Mouse (Mus musculus) mesoderm, embryonic 11.5 days (tissue): ENCODE data around the gene Olfr550.
"Not testable (repeated sequence)": the region's sequence is repeated elsewhere in the genome, so short reads cannot be mapped to it uniquely, and the experiment has no call there.

Source experiments
- DNase-seq: peaks from one replicate; pipeline ENCODE4 v3.0.0-alpha.2; 2012; ENCODE audit warnings: low read depth, low spot score

Gene Olfr550

DNA sequence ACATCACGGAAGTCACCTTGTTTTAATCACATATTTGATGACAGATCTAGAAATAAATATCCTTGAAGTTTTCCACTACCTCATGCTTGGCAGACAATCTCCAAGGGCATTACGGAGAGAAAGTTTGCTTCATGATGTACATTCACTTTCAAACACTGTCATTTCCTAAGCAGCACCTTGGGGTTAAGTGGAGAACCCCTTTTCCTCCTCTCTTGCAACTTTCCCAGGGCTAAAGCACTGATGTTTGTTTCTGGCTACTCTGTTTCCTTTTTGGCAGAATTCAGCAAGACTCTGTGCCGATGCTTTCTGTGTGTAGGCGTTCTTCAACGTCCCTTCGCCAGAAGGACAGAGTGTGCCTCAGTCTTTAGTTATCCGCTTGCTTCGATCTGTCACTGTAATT lies at the start of gene Olfr550:
Olfr550 (plus strand) TSS at position 301 of the 400 bp plus-strand sequence.
- DNase-seq = no peak

DNA sequence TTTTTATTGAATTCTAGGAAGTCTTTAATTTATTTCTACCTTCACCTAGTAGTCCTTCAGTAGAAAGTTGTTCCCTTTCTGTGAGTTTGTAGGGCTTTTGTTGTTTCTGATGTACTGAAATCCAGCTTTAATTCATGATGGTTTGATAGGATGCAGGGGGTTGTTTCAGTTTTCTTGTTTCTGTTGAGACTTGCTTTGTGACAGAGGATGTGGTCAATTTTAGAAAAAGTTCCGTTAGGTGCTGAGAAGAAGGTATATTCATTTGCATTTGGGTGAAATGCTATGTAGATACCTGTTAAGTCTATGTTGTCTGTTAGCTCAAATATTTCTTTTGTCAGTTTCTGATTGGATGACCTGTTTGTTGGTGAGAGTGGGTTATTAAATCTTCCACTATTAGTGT lies 42.2 kb upstream of the Olfr550 start:
- no peak for DNase-seq

- DNase-seq = no peak
Observed at GRCm38 (mm10) chr7:102534449-102534848, 36.8 kb upstream of the Olfr550 start, which contains the start of gene Olfr547. Olfr547 (plus strand) TSS chr7:102534749.

DNA sequence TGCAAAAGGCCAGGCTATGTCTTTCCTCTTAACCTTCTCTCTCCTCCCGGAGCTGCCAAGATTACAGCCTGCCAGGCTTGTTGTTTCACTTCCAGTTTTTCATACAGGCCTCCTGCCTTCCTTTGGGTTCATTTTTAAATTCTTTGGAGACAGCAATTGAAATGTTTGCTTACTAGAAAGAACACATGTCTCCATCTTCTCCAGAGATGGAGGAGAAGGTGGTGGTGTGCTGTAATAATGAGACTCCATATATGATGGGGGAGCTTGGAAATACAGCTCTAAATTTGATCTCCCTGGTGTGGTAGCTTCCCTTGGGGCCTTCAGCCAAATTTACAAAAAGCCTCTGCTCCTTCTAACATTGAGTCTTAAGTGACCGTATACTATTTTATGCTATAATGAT lies 30.6 kb upstream of the Olfr550 start, which contains the start of gene Olfr548-ps1:
Olfr548-ps1 (plus strand) TSS at position 301 of the 400 bp plus-strand sequence.
- DNase-seq = no peak

DNA sequence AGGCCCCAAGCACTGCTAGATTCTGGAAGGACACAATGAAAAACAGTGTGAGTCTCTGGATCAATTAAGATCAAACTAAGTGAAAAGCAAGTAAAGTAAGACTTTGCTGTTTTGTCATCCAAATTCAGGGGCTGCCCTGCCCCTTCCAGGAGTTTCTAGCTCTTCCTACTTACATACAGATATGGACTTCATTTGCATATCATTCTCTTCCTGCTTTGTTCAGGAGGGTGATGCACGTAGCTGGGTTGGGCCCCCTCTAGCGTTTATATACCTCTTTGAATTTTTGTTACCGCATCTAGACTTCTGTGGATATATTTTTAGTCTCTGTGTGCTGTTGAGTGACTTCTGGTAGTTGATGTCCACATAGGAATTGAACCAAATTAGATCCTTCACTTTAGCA lies 30.0 kb upstream of the Olfr550 start:
- no peak for DNase-seq

DNA sequence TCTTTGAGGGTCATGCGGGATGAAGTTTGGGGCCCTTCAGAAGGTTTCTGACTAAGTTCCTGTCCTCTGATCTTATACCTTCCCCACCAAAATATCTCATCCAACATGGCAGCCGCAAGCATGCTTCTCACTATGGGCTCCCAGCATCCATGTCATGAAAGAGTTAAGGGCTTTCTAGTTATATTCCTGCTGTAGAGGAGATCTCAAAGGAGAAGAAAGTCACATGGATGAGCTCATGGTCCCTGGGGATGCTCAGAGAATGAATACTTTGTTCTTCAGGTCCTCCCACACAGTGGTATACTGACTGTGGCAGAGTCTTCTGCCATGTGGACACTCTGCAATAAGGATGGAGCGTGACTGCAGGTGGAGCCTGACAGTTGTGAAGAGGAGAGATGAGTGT lies 21.7 kb upstream of the Olfr550 start, which contains the start of gene Olfr549:
Olfr549 (plus strand) TSS at position 301 of the 400 bp plus-strand sequence.
- DNase-seq = no peak

- DNase-seq = no peak
Observed at GRCm38 (mm10) chr7:102553279-102553678, 18.0 kb upstream of the Olfr550 start.

DNA sequence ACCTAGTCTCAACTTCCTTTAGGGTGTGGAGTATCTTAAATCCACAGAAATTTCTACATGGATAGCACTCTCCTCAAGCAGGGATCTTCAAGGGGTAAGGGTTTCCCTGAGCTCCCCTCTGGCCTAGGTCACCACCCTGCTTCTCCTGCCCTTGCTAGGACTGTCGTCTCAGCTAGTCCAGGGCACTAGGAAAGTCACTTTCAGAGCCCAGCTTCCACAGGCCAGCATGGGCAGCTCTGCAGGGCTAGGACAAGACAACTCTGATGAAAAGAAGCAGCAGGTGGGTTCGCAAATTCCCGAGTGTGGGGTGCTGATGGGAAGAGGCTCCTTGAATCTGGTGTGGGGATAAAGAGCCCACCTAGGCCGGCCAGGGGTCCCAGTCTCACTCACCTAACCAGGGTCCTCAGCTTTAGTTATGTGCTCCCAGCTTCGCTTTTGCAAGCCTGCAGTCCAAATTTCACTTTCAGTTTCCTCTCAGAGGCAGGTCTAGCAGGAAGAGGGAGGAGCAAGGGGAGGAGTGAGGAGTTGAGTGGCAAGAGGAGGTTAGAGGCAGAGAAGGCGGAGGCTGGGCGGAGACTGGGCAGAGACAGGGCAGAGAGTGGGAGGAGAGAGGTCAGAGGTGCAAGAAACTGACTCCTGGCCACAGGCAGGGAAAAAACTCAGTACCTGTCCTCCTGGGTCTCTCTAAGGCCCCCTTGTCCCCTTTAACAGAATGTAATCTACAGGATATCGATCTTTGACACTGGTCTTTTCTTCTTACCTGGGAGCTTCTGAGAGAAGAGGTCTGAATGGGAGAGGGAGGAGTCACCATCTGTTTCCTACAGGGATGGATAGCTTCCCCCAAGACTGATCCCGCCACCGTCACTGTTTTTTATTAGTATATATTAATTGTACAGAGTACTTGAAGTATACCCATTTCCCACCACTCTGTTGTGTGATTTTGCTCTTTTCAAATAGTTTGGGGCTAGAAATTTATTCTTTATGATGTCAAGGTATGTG lies 5.9 kb upstream of the Olfr550 start, which contains the start of gene Trim21:
Trim21 (minus strand) TSS at position 488 of the 999 bp plus-strand sequence.
- DNase-seq = peak; percentile 75

- no peak for DNase-seq
Observed at GRCm38 (mm10) chr7:102566219-102566618, 5.0 kb upstream of the Olfr550 start.

- DNase-seq = peak; percentile 6
Observed at GRCm38 (mm10) chr7:102573174-102573830, 2.1 kb downstream of the Olfr550 start.

- no peak for DNase-seq
Observed at GRCm38 (mm10) chr7:102575998-102576397, 4.8 kb downstream of the Olfr550 start.

GRCm38 (mm10) chr7:102591786-102592185 lies 20.5 kb downstream of the Olfr550 start, which contains the start of gene Olfr551:
Olfr551 (minus strand) TSS chr7:102591886.
- no peak for DNase-seq

GRCm38 (mm10) chr7:102597378-102598031 lies 26.3 kb downstream of the Olfr550 start, which contains the start of gene Olfr552:
Olfr552 (plus strand) TSS chr7:102597770.
- DNase-seq = no peak

DNA sequence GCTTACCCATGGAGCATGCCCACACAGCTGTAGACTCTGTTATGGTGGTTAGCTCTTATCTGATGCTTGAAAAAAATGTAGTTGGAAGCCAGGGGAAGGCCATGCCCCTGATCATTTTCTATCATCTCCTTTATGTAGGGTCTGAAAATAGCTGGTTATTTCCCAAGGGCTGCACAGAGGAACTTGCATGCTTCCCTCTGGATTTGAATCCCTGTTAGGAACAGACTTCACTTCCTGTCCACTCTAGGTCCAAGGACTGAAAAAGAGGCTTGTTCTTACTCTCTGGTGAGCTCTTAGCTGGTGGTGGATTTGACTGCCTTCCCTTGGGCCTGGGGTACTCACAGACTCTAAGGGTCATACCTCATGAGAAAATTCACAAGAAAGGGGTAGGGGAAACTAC lies 46.9 kb downstream of the Olfr550 start, which contains the start of gene Olfr553:
Olfr553 (minus strand) TSS at position 101 of the 400 bp plus-strand sequence.
- DNase-seq = no peak

- DNase-seq = peak; percentile 13
Observed at GRCm38 (mm10) chr7:102619608-102620007, 48.4 kb downstream of the Olfr550 start.

DNA sequence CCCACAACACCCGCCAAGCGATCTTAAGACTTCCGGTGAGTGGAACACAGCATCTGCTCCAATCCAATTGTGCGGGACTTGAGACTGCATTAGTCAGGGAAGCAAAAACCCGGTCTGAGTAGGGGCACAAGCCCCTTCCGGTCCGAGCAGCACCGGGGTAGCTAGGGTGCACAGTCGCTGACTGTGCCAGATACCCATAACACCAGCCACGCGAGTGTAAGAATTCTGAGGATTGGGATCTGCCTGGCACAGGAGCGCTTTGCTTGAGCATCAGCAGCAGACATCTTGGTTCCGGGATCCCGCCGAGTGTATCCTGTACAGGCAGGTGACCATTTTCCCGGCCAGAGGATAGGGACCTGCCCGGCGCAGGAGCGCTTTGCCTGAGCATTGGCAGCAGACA lies 49.1 kb downstream of the Olfr550 start:
- DNase-seq = not testable (repeated sequence)
